Mouse (Mus musculus) testis, adult 10 weeks (tissue): ENCODE data around the gene Slbp. TPM values are rescaled to one million over a fixed set of nuclear protein-coding genes. Genes with fewer than 3 reads are reported as not detected.

Source experiments
- polyA plus RNA-seq: library from polyadenylated mRNA; stranded (reverse); fragments of 350-450 nt; fragmentation: Illumina TruSeq; extraction: RNeasy Lipid Tissue Mini Kit (QIAGEN cat#74804); gene quantifications from one replicate; pipeline ENCODE4 v1.2.3, GENCODE M21; 2014; ENCODE audit warnings: low read depth, low replicate concordance

Slbp gene
- 208 TPM for polyA plus RNA-seq

GRCm38 (mm10) chr5:33651921-33652782 is at the start of gene Slbp:
Slbp (minus strand) TSS chr5:33652574.

GRCm38 (mm10) chr5:33657787-33658663 is 5.7 kb upstream of the Slbp start, which contains the start of the genes Tacc3 and Tmem129:
Tacc3 (plus strand) TSS chr5:33658128.
Tmem129 (minus strand) TSS chr5:33658416.

GRCm38 (mm10) chr5:33629301-33629987 is 22.9 kb downstream of the Slbp start, which contains the start of the genes Fam53a and Gm9903:
Fam53a (minus strand) TSS chr5:33629635.
Gm9903 (plus strand) TSS chr5:33629925.

Other genes starting within 250 kb of the Slbp start
- gene Nkx1-1, start 218.6 kb downstream of the Slbp start, polyA plus RNA-seq = not detected
- gene Fam53a, start 22.9 kb downstream of the Slbp start, polyA plus RNA-seq = 5.7 TPM
- 13.9 TPM for gene Gm9903, start 22.6 kb downstream of the Slbp start, polyA plus RNA-seq
- 130 TPM for gene Tacc3, start 5.6 kb upstream of the Slbp start, polyA plus RNA-seq
- 20.1 TPM for gene Tmem129, start 5.8 kb upstream of the Slbp start, polyA plus RNA-seq
- gene Fgfr3, start 69.1 kb upstream of the Slbp start, polyA plus RNA-seq = 0.34 TPM
- 4.4 TPM for gene Letm1, start 130.2 kb upstream of the Slbp start, polyA plus RNA-seq
- gene Nsd2, start 168.2 kb upstream of the Slbp start, polyA plus RNA-seq = 330 TPM